Mouse (Mus musculus) brain, embryonic 14.5 days (tissue): ENCODE results near the gene U2af1. TPM values are rescaled to one million over a fixed set of nuclear protein-coding genes. Genes with fewer than 3 reads are reported as not detected.
"Not testable (repeated sequence)": the region's sequence is repeated elsewhere in the genome, so short reads cannot be mapped to it uniquely, and the experiment has no call there.

Source experiments
- DNase-seq: peaks from one replicate; pipeline ENCODE4 v3.0.0-alpha.2; 2011; ENCODE audit warnings: low read depth
- CTCF ChIP-seq: fragments of 200-500 bp; IDR thresholded peaks from 2 replicates; pipeline ENCODE4 v1.5.1; 2012; ENCODE audit warnings: inconsistent platforms, mild to moderate bottlenecking, moderate library complexity, borderline replicate concordance; ENCODE audit not compliant: insufficient read depth, insufficient read length; ENCODE audit errors: extremely low read depth
- POLR2A ChIP-seq: fragments of 200-500 bp; IDR thresholded peaks from 2 replicates; pipeline ENCODE4 v1.6.1; 2012; ENCODE audit warnings: mild to moderate bottlenecking, inconsistent platforms, borderline replicate concordance; ENCODE audit not compliant: poor library complexity, insufficient read depth, insufficient read length, severe bottlenecking; ENCODE audit errors: extremely low read depth
- polyA plus RNA-seq: library from polyadenylated mRNA; depleted of rRNA; stranded (reverse); fragments of >200 nt; gene quantifications from 2 replicates; pipeline ENCODE4 v1.2.3, GENCODE M21; 2012; rRNA removed

U2af1 gene
- polyA plus RNA-seq, 1 experiment, result 217 TPM

DNA sequence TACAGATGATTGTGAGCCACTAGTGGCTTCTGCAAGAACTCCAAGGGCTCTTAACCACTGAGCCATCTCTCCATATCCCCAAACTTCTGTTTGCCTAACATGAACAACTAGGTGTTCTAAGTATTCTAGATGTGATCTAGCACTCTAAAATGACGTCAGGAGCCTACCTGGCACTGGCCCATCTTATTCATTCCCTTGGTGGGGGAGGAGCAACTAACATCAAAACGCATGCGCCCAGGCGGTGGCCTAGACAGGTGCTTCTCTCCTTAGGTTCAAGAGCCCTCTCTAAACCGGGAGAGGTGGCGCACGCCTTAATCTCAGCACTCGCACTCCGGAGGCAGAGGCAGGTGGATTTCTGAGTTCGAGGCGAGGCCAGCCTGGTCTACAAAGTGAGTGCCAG is 22.9 kb downstream of the U2af1 start:
- no peak for TF ChIP-seq POLR2A
- TF ChIP-seq CTCF, result no peak
- no peak for DNase-seq

DNA sequence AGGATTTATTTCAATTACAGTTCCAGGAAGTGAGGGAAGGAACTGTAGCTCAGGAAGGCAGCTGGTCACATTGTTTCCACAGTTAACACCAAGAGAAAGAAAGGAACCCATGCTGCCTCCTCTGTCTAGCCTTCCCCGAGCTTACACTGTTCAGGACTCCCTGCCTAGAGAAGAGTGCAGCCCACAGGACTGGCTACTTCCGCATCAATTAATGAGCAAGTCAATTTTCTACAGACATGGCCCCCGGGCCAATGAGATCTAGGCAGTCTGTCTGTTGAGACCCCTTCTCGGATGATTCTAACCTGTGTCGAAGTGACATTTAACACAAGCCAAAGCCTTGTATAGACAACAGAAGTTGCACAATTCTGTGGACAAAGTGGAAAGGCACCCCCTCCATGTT is 23.8 kb downstream of the U2af1 start:
- no peak for TF ChIP-seq POLR2A
- TF ChIP-seq CTCF, result no peak
- no peak for DNase-seq

DNA sequence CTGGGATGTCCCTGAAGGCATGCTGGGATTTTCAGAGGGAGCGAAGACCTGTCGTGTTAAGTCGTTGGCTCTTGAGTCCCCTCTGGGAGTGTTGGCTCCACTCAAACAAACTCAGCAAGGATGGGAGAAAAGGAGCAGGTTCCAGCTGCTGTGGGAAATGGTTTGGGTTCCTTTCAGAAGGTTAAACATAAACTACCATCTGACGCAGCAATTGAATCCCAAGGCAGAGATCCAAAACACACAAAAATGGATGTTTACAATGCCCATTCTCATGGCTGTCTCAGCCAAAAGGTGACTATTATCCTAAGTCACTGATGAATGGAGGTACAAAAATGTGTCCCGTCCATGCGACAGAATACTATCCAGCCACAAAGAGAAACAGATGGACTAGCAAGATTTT is 25.7 kb downstream of the U2af1 start:
- TF ChIP-seq CTCF, result no peak
- no peak for TF ChIP-seq POLR2A
- DNase-seq, result no peak

DNA sequence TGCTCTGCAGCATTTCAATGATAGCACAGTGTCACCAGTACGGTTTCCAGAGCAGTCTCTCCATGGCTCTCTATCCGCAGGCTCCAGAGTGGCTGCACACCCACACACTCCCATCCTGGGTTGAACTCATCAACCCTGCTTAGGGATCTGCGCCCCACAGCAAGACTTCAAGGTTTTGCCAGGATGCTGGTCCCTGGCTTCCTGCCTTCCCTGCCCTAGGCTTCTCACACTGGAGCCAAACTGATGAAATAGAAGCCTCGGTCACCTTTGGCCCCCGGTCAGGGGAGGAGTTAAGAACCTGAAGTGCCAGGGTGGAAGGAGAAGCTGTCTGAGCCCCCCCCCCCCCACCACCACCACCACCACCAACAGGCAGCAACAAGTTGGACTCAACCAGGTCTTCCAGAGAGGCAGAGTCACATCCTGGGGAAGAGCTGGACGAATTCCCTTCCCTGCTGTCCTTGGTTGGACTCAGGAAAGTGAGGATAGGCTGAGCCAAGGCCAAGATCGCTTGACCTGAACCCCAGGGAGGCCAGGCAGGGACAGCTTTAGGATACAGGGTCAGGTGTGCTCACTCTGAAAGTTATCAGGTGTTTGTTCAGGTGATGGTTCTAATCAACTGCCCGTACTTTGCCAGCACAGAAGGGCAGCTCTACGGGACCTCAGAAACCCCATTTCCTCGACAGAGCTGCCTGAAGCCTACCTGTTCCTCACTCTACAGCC is 27.5 kb downstream of the U2af1 start:
- DNase-seq, result no peak
- TF ChIP-seq POLR2A, result no peak
- TF ChIP-seq CTCF, result no peak

DNA sequence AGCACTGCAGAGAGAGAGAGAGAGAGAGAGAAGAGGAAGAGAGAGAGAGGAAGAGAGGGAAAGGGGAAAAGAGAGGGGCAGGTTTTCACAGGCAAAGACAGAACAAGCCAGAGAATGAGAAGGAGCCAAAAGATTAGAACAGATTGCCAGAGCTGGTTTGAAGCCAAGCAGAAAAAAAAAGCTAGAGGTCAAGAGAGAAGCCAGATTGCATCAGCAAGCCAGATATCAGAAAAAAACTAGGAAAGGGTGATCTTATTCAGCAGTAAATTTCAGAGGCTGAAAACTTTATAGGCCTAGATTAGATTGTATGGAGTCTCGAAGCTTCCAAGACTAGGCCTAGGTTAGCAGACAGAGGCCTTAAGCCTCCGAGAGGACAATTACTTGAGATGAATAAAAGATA is 30.7 kb downstream of the U2af1 start:
- TF ChIP-seq CTCF (no peak), POLR2A (no peak)
- DNase-seq, result no peak

DNA sequence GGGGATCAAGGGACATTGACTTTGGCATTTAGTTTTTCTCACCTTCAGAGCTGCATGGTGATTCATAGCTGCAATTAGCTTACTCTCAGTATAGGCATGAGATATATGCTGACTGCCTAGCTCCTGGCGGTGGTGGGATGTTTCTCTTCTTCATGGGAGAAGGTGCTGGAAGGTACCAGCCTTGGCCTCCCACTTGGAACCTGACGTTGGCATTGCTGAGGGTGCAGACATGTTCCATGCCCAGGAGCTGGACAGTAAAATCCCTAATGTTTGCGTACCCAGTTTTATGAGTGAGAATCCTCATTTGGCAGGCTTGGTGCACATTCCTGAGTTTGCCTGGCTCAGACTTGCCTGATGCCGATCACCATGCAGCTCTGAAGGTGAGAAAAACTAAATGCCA is 35.6 kb downstream of the U2af1 start:
- TF ChIP-seq CTCF, result no peak
- TF ChIP-seq POLR2A, result no peak
- no peak for DNase-seq

DNA sequence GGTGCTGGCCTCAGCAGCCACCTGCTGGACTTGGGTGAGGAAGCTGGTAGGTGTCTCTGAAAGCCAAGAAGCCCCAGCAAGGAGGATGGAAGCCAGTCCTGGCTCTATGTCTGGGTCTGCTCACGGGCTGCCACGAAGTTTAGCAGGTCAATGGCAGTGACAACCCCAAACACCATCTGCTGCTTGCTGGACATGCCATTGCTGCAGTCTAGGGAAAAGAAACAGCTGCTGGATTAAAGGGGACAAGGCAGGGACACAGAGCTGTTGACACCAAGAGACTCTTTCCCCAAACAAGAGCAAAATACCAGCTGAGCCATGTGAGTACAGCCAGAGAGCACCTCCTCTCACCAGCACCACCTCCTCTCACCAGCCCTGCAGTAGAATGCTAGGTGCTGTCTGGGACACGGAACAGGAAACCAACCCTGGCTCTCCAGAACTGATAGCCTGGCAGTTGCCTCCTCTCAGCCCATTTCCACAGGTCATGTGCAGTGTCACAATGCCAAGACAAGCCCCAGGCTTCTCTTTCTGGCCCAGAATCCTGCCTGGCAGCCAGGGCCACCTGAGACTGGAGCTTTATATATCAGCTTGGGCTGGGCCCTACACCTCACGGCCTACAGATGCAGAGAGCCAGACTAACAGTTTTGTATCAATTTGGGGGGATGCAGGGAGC is 45.5 kb downstream of the U2af1 start:
- no peak for DNase-seq
- no peak for TF ChIP-seq CTCF
- TF ChIP-seq POLR2A, result no peak

DNA sequence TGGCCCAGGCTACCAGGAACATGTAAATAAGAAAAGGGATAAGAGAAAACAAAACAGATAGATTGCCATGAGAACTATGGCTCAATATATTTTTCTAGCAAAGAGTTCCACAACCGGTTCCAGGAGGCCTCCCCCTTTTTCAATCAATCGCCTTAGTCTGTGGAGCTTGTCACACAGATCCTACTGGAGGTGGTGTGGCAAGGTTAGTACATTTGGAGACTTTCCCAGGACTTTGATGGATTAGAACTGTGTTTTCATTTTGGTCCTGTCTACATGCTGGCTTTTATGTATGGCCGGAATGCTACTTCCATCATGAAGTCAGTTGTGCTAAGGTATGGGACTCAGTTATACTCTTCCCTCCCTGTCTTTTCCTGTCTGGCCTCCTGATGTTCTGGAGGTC is 48.8 kb downstream of the U2af1 start:
- TF ChIP-seq POLR2A (no peak), CTCF (no peak)
- no peak for DNase-seq

DNA sequence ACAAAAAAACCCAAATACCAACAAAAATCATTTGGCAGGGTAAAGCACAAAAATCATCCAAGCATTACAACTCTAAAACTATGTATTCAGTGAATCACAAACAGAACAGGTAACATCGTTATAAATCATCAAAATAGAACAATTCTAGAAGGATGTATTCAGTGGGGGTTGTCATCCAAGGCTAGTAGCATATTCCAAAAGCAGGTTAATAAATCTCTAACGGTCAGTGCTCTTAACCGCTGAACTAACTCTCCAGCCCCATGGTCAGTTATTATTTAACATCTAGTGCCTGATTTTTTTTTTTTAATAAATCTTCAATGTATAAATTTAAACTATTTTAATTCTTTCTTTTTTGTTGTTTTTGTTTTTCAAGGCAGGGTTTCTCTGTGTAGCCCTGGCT is 49.5 kb downstream of the U2af1 start:
- not testable (repeated sequence) for DNase-seq

DNA sequence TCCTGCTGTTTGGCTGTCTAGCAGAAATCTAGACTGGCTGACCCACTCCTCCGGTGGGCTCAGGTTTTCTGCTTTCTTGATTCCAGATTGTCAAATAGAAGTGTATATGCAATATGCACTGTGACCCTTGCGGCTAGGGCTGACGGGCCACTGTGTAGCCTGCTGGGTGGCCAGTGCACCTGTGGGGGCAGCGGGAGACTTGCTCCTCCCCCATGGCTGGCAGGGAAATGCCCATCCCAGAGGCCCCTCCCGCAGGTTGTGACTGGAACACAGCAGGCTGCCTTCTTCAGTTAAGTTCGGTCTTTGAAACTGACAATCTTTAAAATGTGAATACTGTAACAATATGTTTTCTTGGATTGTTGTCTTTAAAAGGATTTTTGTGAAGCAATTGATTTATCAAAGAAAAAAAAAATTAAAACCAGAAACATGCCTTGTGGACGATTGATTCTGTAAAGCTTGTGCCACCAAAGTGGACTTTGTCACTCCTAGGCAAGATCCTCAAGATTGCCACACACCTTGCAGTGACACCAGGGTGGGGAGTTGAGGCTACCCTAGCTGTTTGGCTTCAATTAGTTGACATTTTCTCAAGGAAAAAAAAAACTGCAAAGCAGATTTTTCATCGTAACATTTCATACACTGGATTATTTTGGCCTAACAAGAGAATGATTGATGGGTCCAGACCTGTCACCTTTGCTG is 51.3 kb downstream of the U2af1 start:
- no peak for DNase-seq
- TF ChIP-seq CTCF (no peak), POLR2A (no peak)

DNA sequence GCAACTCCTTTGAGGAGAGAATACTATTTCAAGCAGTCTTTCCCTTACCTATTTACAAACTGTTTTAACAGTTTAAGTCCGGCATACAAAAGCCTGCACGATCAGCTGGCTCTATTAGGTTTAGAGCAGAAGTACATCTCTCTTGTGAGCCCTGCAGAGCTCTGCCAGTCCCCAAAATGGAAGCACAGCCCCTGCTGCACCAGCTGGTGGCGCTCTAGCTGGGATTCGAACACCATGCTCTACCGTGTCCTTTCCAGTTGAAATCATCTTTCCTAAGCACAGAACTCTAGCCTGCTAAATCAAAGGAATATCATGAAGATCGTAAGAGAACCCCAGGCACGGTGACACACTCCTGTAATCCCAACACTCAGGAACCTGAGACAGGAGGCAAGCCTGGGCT is 52.3 kb downstream of the U2af1 start:
- peak; percentile 18 for DNase-seq
- TF ChIP-seq CTCF (peak; percentile 29; the same call in 1 of the 2 replicates), POLR2A (no peak)

DNA sequence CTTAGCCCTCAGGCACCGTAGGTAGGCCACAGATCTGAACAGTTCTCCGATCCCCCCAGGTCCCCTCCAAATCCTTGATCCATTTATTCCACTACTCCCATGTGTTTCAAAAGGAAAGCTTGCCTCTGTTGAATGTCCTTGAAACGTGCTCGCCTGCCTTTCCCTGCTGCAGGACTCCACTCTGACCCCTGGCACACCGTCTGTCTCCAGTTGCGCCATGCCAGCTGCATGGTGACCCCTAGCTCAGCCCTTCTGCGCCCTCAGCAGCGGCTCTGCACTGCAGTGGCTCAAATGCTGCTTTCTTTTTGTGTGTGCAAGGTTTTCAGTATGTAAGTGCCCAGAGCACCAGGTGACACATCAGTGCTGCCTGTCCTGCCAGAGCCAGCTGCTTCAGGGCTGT is 60.1 kb downstream of the U2af1 start:
- no peak for DNase-seq
- TF ChIP-seq CTCF (no peak), POLR2A (no peak)

DNA sequence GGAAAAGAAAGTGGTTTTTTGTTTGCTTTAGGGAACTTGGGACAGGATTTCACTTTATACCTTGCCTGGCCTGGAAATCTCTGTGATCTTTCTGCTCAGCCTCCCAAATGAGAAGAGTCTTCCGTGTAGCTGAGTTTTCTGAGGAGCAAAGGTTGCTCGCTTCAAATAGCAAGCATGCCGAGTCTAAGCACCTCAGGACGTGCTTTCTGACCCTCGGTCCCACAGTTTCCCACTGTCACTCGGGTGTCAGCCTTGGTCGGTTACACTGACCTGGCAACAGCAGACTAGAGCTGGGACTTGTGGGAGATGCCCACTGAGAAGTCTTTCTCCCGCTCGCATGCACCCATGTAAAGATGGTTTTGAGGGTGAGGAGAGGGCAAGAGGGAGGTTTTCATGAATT is 60.7 kb downstream of the U2af1 start:
- DNase-seq, result no peak
- TF ChIP-seq POLR2A, result no peak
- TF ChIP-seq CTCF, result no peak

Other genes starting within 250 kb of the U2af1 start
- gene Wdr4, start 138.9 kb downstream of the U2af1 start, polyA plus RNA-seq, result 40.9 and 50.4 TPM in 2 replicates
- gene Ndufv3, start 138.8 kb downstream of the U2af1 start, polyA plus RNA-seq, result 150 and 186 TPM in 2 replicates
- gene Pknox1, start 94.2 kb downstream of the U2af1 start, polyA plus RNA-seq, result 32.2 and 36.8 TPM in 2 replicates
- 5.4 and 7.2 TPM in 2 replicates for gene Cbs, start 21.7 kb downstream of the U2af1 start, polyA plus RNA-seq
- 0.06 and 0.12 TPM in 2 replicates for gene Cryaa, start 18.9 kb upstream of the U2af1 start, polyA plus RNA-seq
- gene Sik1, start 196.9 kb upstream of the U2af1 start, polyA plus RNA-seq, result 21.2 and 29.9 TPM in 2 replicates